Mouse (Mus musculus): ENCODE results near the gene Prkcb. TPM values are rescaled to one million over a fixed set of nuclear protein-coding genes. Genes with fewer than 3 reads are reported as not detected.

Prkcb gene
- polyA plus RNA-seq, 1 experiment from 2014 or later = 111 TPM

- no peak for DNase-seq
- no peak overlapping the region for H3K9ac ChIP-seq (replicated peaks; ENCODE audit: low read length)
- WGBS = 82% methylated on average over 4 of the region's 4 CpGs
Observed at GRCm38 (mm10) chr7:122387896-122388295, 99.3 kb downstream of the Prkcb start.

DNA sequence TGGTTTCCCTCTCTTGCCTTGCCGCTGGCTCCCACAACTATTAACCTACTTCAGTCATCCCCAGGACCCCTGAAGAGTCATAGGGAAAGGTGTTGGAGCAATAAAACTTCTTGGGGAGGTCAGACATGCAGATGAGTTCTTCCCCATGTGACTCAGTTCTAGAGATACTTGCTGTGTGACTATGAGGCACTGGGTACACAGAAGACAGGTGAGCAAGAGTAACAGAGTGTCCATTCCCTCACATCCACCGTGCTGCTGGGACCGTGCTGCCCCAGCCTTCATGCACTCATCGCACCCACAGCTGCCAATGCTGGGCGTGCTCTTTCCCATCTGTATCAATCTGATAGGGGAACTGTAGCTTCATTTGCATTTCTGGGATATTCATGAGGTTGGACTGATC, 100.3 kb downstream of the Prkcb start:
- peaks cover 28% of the 10 kb centered on the region for H3K4me1 ChIP-seq (ENCODE audit: control insufficient read depth, insufficient read depth, low read length)
- H3K4me2 ChIP-seq (ENCODE audit: low read length) = no peak overlapping the region
- 47% methylated on average over 5 of the region's 5 CpGs for WGBS
- no peak for DNase-seq
- no peaks in the 10 kb centered on the region for H3K36me3 ChIP-seq (ENCODE audit: control insufficient read depth, insufficient read depth, low read length)
- H3K9me3 ChIP-seq (ENCODE audit: control insufficient read depth, low read length) = no peaks in the 10 kb centered on the region
- H3K27me3 ChIP-seq (ENCODE audit: control insufficient read depth, insufficient read depth, low read length) = no peaks in the 10 kb centered on the region
- peak overlapping the region; percentile 1; the same call in 1 of the 2 replicates for H3K9ac ChIP-seq (replicated peaks; ENCODE audit: low read length)
- H3K27ac ChIP-seq (replicated peaks; ENCODE audit: low read depth, low read length) = 0 out of 2 replicates have a peak overlapping the region, but pooled peaks have one; percentile 43
- no peak overlapping the region for H3K4me3 ChIP-seq (replicated peaks; ENCODE audit: low read depth, low read length)
- ATAC-seq (ENCODE audit: low FRiP score, low TSS enrichment) = no peak

More at GRCm38 (mm10) chr7:122387896-122388295, 99.3 kb downstream of the Prkcb start:
- Histone ChIP-seq H3K4me3 (replicated peaks; ENCODE audit: low read depth, low read length) (no peak overlapping the region), H3K27me3 (ENCODE audit: control insufficient read depth, insufficient read depth, low read length) (no peaks in the 10 kb centered on the region), H3K27ac (replicated peaks; ENCODE audit: low read depth, low read length) (no peak overlapping the region), H3K9me3 (ENCODE audit: control insufficient read depth, low read length) (no peaks in the 10 kb centered on the region), H3K36me3 (ENCODE audit: control insufficient read depth, insufficient read depth, low read length) (no peaks in the 10 kb centered on the region), H3K4me2 (ENCODE audit: low read length) (no peak overlapping the region), H3K4me1 (ENCODE audit: control insufficient read depth, insufficient read depth, low read length) (peaks cover 28% of the 10 kb centered on the region)
- no peak for ATAC-seq (ENCODE audit: low FRiP score, low TSS enrichment)

- H3K4me2 ChIP-seq (ENCODE audit: low read length) = no peak overlapping the region
- H3K36me3 ChIP-seq (ENCODE audit: control insufficient read depth, insufficient read depth, low read length) = no peaks in the 10 kb centered on the region
- 4% methylated on average over 6 of the region's 6 CpGs for WGBS
- DNase-seq (peak; percentile 47), ATAC-seq (ENCODE audit: low FRiP score, low TSS enrichment) (no peak)
- H3K27ac ChIP-seq (replicated peaks; ENCODE audit: low read depth, low read length) = peak overlapping the region; percentile 43
- peak overlapping the region; percentile 0; the same call in 1 of the 2 replicates for H3K9ac ChIP-seq (replicated peaks; ENCODE audit: low read length)
- no peak overlapping the region for H3K4me3 ChIP-seq (replicated peaks; ENCODE audit: low read depth, low read length)
- no peaks in the 10 kb centered on the region for H3K9me3 ChIP-seq (ENCODE audit: control insufficient read depth, low read length)
- no peaks in the 10 kb centered on the region for H3K27me3 ChIP-seq (ENCODE audit: control insufficient read depth, insufficient read depth, low read length)
- H3K4me1 ChIP-seq (ENCODE audit: control insufficient read depth, insufficient read depth, low read length) = peaks cover 28% of the 10 kb centered on the region
Observed at GRCm38 (mm10) chr7:122389633-122390032, 101.1 kb downstream of the Prkcb start.

DNA sequence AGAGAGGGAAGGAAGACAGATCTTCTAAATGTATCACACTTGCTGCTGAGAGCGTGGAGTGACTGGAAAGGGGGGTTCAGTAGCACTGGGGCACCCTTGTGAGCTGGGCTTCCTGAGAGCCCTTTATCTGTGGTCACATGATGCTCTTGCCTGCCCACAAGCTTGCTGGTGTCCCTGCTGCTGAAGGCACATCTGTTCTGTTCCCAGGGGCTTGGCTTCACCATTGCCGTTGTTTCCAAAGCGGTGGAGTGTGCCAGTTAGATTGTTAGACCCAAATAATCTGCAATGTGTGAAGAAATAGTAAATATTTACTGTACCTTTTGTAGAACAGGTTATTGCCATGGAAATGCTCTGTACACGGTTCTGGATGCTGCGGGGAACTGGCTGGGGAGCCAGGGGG, 101.6 kb downstream of the Prkcb start:
- Histone ChIP-seq H3K9ac (replicated peaks; ENCODE audit: low read length) (peak overlapping the region; percentile 0; the same call in 1 of the 2 replicates), H3K4me3 (replicated peaks; ENCODE audit: low read depth, low read length) (no peak overlapping the region), H3K4me1 (ENCODE audit: control insufficient read depth, insufficient read depth, low read length) (peaks cover 28% of the 10 kb centered on the region), H3K4me2 (ENCODE audit: low read length) (no peak overlapping the region), H3K27ac (replicated peaks; ENCODE audit: low read depth, low read length) (peak overlapping the region; percentile 43), H3K27me3 (ENCODE audit: control insufficient read depth, insufficient read depth, low read length) (no peaks in the 10 kb centered on the region), H3K9me3 (ENCODE audit: control insufficient read depth, low read length) (no peaks in the 10 kb centered on the region), H3K36me3 (ENCODE audit: control insufficient read depth, insufficient read depth, low read length) (no peaks in the 10 kb centered on the region)
- 44% methylated on average over 5 of the region's 5 CpGs for WGBS
- ATAC-seq (ENCODE audit: low FRiP score, low TSS enrichment) = no peak; the same call in 1 of the 2 replicates
- DNase-seq = peak; percentile 42

DNA sequence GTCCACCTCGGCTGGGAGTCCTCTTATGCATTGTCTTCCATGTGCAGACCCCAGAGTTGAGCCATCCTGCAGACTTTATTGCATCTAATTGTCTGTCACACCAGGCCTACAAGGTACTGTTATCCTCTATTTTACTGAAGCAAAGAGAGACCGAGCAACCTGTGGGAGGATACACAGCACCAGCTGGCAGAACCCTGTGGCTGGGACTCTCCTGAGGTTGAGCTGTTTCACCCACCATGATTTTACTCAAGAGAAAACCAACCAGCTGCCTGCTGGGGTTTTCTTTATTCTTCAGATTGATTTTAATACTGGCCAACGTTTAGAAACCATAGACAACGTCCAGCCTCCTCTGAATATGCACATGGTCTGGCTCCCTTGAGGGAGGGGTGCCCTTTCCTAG, 102.1 kb downstream of the Prkcb start:
- no peak overlapping the region for H3K9ac ChIP-seq (replicated peaks; ENCODE audit: low read length)
- 59% methylated on average over 4 of the region's 4 CpGs for WGBS
- no peaks in the 10 kb centered on the region for H3K9me3 ChIP-seq (ENCODE audit: control insufficient read depth, low read length)
- no peak overlapping the region for H3K4me2 ChIP-seq (ENCODE audit: low read length)
- no peaks in the 10 kb centered on the region for H3K36me3 ChIP-seq (ENCODE audit: control insufficient read depth, insufficient read depth, low read length)
- no peaks in the 10 kb centered on the region for H3K27me3 ChIP-seq (ENCODE audit: control insufficient read depth, insufficient read depth, low read length)
- DNase-seq (no peak), ATAC-seq (ENCODE audit: low FRiP score, low TSS enrichment) (no peak)
- no peak overlapping the region for H3K4me3 ChIP-seq (replicated peaks; ENCODE audit: low read depth, low read length)
- peak overlapping the region; percentile 43; the same call in 1 of the 2 replicates for H3K27ac ChIP-seq (replicated peaks; ENCODE audit: low read depth, low read length)
- H3K4me1 ChIP-seq (ENCODE audit: control insufficient read depth, insufficient read depth, low read length) = peaks cover 28% of the 10 kb centered on the region

- no peak for DNase-seq
- Histone ChIP-seq H3K27ac (replicated peaks; ENCODE audit: low read depth, low read length) (no peak overlapping the region), H3K4me2 (ENCODE audit: low read length) (no peak overlapping the region), H3K9ac (replicated peaks; ENCODE audit: low read length) (no peak overlapping the region), H3K4me3 (replicated peaks; ENCODE audit: low read depth, low read length) (no peak overlapping the region), H3K4me1 (ENCODE audit: control insufficient read depth, insufficient read depth, low read length) (peaks cover 28% of the 10 kb centered on the region), H3K36me3 (ENCODE audit: control insufficient read depth, insufficient read depth, low read length) (no peaks in the 10 kb centered on the region), H3K27me3 (ENCODE audit: control insufficient read depth, insufficient read depth, low read length) (no peaks in the 10 kb centered on the region), H3K9me3 (ENCODE audit: control insufficient read depth, low read length) (no peaks in the 10 kb centered on the region)
- ATAC-seq (ENCODE audit: low FRiP score, low TSS enrichment) = no peak
- WGBS = 72% methylated on average over 3 of the region's 3 CpGs
Observed at GRCm38 (mm10) chr7:122391382-122391781, 102.8 kb downstream of the Prkcb start.

DNA sequence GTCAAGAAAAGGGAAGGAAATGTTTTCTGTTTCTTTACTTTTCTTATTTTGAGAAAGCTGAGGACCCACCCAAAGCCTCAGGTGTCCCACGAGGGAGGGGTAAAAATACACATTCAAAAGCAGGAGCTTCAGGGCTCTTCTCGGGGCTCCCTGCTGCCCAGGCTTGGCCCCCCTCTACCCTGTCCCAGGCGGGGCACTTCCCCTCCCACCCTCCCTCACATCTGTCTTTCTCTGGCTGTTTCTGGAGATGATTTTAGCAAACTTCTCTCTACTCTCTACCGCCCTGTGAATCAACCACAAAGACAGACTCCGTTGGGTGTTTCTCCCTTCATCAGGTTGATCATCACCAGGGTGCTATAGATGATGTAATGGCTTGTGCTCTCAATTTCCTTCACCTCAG, 105.4 kb downstream of the Prkcb start:
- Histone ChIP-seq H3K9me3 (ENCODE audit: control insufficient read depth, low read length) (no peaks in the 10 kb centered on the region), H3K4me1 (ENCODE audit: control insufficient read depth, insufficient read depth, low read length) (peaks cover 20% of the 10 kb centered on the region), H3K36me3 (ENCODE audit: control insufficient read depth, insufficient read depth, low read length) (no peaks in the 10 kb centered on the region), H3K27ac (replicated peaks; ENCODE audit: low read depth, low read length) (no peak overlapping the region), H3K4me2 (ENCODE audit: low read length) (no peak overlapping the region), H3K4me3 (replicated peaks; ENCODE audit: low read depth, low read length) (no peak overlapping the region), H3K27me3 (ENCODE audit: control insufficient read depth, insufficient read depth, low read length) (no peaks in the 10 kb centered on the region), H3K9ac (replicated peaks; ENCODE audit: low read length) (no peak overlapping the region)
- no peak for DNase-seq
- ATAC-seq (ENCODE audit: low FRiP score, low TSS enrichment) = no peak
- 64% methylated on average over 5 of the region's 5 CpGs for WGBS

GRCm38 (mm10) chr7:122395159-122395975, 106.8 kb downstream of the Prkcb start:
- no peaks in the 10 kb centered on the region for H3K9me3 ChIP-seq (ENCODE audit: control insufficient read depth, low read length)
- no peak overlapping the region for H3K4me3 ChIP-seq (replicated peaks; ENCODE audit: low read depth, low read length)
- no peak for ATAC-seq (ENCODE audit: low FRiP score, low TSS enrichment)
- no peak overlapping the region for H3K9ac ChIP-seq (replicated peaks; ENCODE audit: low read length)
- H3K27me3 ChIP-seq (ENCODE audit: control insufficient read depth, insufficient read depth, low read length) = no peaks in the 10 kb centered on the region
- H3K4me2 ChIP-seq (ENCODE audit: low read length) = no peak overlapping the region
- no peak overlapping the region for H3K27ac ChIP-seq (replicated peaks; ENCODE audit: low read depth, low read length)
- no peak for DNase-seq
- no peaks in the 10 kb centered on the region for H3K36me3 ChIP-seq (ENCODE audit: control insufficient read depth, insufficient read depth, low read length)
- peaks cover 7% of the 10 kb centered on the region for H3K4me1 ChIP-seq (ENCODE audit: control insufficient read depth, insufficient read depth, low read length)
- 74% methylated on average over 7 of the region's 7 CpGs for WGBS

DNA sequence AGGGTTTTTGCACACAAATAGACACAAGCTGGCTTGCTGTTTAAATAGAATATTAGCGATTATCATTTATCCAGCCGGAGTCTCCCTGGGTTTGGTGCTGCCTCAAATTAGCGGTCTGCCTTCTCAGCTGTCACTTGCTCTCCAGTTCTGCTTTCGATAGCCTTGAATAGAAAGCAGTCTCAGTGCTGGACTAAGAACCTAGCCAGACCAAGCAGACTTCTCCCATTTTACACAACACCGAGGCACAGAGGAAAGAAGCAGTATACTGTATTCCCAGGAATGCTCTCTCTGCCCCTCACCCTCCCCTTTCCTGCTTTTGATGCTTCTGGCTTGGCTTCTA, 107.4 kb downstream of the Prkcb start:
- Histone ChIP-seq H3K27me3 (ENCODE audit: control insufficient read depth, insufficient read depth, low read length) (no peaks in the 10 kb centered on the region), H3K27ac (replicated peaks; ENCODE audit: low read depth, low read length) (no peak overlapping the region), H3K4me2 (ENCODE audit: low read length) (no peak overlapping the region), H3K9me3 (ENCODE audit: control insufficient read depth, low read length) (no peaks in the 10 kb centered on the region), H3K4me1 (ENCODE audit: control insufficient read depth, insufficient read depth, low read length) (peaks cover 1% of the 10 kb centered on the region), H3K36me3 (ENCODE audit: control insufficient read depth, insufficient read depth, low read length) (no peaks in the 10 kb centered on the region), H3K9ac (replicated peaks; ENCODE audit: low read length) (no peak overlapping the region), H3K4me3 (replicated peaks; ENCODE audit: low read depth, low read length) (no peak overlapping the region)
- WGBS = 74% methylated on average over 5 of the region's 5 CpGs
- DNase-seq = no peak
- no peak for ATAC-seq (ENCODE audit: low FRiP score, low TSS enrichment)
